Comparison of ENCODE assay signal across 9 mouse cellular contexts in genomic region chr12:108651053-108651660, GRCm38 (mm10). TPM values are rescaled to one million over a fixed set of nuclear protein-coding genes. Genes with fewer than 3 reads are reported as not detected.
A peak's percentile ranks its signal among the peaks of the same experiment; 100 is the strongest.
DNase-seq lines count a peak whose midpoint lies in the region; ATAC-seq and TF ChIP-seq lines count a peak whose summit lies in the region.
"Had no signal": no experiment of that assay in that cellular context is flagged by ENCODE, and none has a peak within 500 bp of the region (broad histone marks: within the 10 kb centered on the region; RNA-seq: fewer than 3 reads in every experiment).

No protein-coding gene starts in this region.

- H3K4me2 ChIP-seq in kidney, embryonic 15.5 days: no peak overlapping the region
- no peak overlapping the region for H3K4me2 ChIP-seq in heart, embryonic 16.5 days (ENCODE audit: low read depth, low read length)
- H3K4me2 ChIP-seq in lung, embryonic 16.5 days (ENCODE audit: low read depth, low read length): no peak overlapping the region
- H3K4me2 ChIP-seq: limb, embryonic 13.5 days had no signal

- H3K4me3 ChIP-seq in kidney, embryonic 15.5 days (replicated peaks): no peak overlapping the region
- no peak overlapping the region for H3K4me3 ChIP-seq in bone marrow, adult 2 months (replicated peaks; ENCODE audit: control insufficient read depth, low read depth, low read length)
- H3K4me3 ChIP-seq in heart, embryonic 16.5 days (ENCODE audit: low read length): no peak overlapping the region
- H3K4me3 ChIP-seq in lung, embryonic 16.5 days (ENCODE audit: low read length): no peak overlapping the region
- H3K4me3 ChIP-seq: limb, embryonic 13.5 days had no signal

- TF ChIP-seq CTCF in bone marrow, adult 2 months (IDR thresholded peaks at IDR 0.05; ENCODE audit: control insufficient read depth, insufficient read depth, low read length): no peak

- TF ChIP-seq POLR2A in bone marrow, adult 2 months (IDR thresholded peaks at IDR 0.05; ENCODE audit: borderline replicate concordance, control insufficient read depth, low read depth, low read length): no peak

- H3K27me3 ChIP-seq in kidney, embryonic 15.5 days: no peaks in the 10 kb centered on the region
- H3K27me3 ChIP-seq in heart, embryonic 16.5 days (ENCODE audit: control insufficient read depth, insufficient read depth, low read length): no peaks in the 10 kb centered on the region
- no peaks in the 10 kb centered on the region for H3K27me3 ChIP-seq in lung, embryonic 16.5 days (ENCODE audit: control insufficient read depth, insufficient read depth, low read depth, low read length)
- H3K27me3 ChIP-seq: limb, embryonic 13.5 days had no signal

- no peak overlapping the region for H3K9ac ChIP-seq in kidney, embryonic 15.5 days
- no peak overlapping the region for H3K9ac ChIP-seq in heart, embryonic 16.5 days (ENCODE audit: low read length)
- no peak overlapping the region for H3K9ac ChIP-seq in lung, embryonic 16.5 days (ENCODE audit: low read length)
- H3K9ac ChIP-seq: limb, embryonic 13.5 days had no signal

- no peak overlapping the region for H3K27ac ChIP-seq in kidney, embryonic 15.5 days
- H3K27ac ChIP-seq in bone marrow, adult 2 months (ENCODE audit: control insufficient read depth, insufficient read depth, low read depth, low read length, poor library complexity): peak overlapping the region; percentile 2; the same call in 1 of the 2 replicates
- H3K27ac ChIP-seq in heart, embryonic 16.5 days (ENCODE audit: low read length): peak overlapping the region; percentile 4; the same call in 1 of the 2 replicates
- no peak overlapping the region for H3K27ac ChIP-seq in lung, embryonic 16.5 days (ENCODE audit: low read length)
- H3K27ac ChIP-seq: limb, embryonic 13.5 days had no signal

- peaks cover 70% of the 10 kb centered on the region for H3K36me3 ChIP-seq in kidney, embryonic 15.5 days
- peaks cover 12% of the 10 kb centered on the region for H3K36me3 ChIP-seq in heart, embryonic 16.5 days (ENCODE audit: control insufficient read depth, insufficient read depth)
- peaks cover 29% of the 10 kb centered on the region for H3K36me3 ChIP-seq in lung, embryonic 16.5 days (ENCODE audit: control insufficient read depth, insufficient read depth, low read length)

- peak; percentile 71 for DNase-seq in kidney, adult 11 months
- DNase-seq in thymus, adult 18-20 months: no peak
- DNase-seq in ovary, postnatal 10 days (ENCODE audit: low spot score): no peak
- no peak for DNase-seq in neural tube, embryonic 10.5 days (ENCODE audit: extremely low spot score, low spot score)

- H3K4me1 ChIP-seq in kidney, embryonic 15.5 days: peaks cover 14% of the 10 kb centered on the region; the same call in 1 of the 2 replicates
- H3K4me1 ChIP-seq in bone marrow, adult 2 months (ENCODE audit: control insufficient read depth, insufficient read depth, low read length): peaks cover 8% of the 10 kb centered on the region
- peaks cover 7% of the 10 kb centered on the region for H3K4me1 ChIP-seq in heart, embryonic 16.5 days (ENCODE audit: control insufficient read depth, insufficient read depth, low read length)
- H3K4me1 ChIP-seq in lung, embryonic 16.5 days (replicated peaks; ENCODE audit: control insufficient read depth, insufficient read depth, low read length): no peaks in the 10 kb centered on the region
- H3K4me1 ChIP-seq: limb, embryonic 13.5 days had no signal

- H3K9me3 ChIP-seq in kidney, embryonic 15.5 days (replicated peaks): no peaks in the 10 kb centered on the region
- no peaks in the 10 kb centered on the region for H3K9me3 ChIP-seq in heart, embryonic 16.5 days (replicated peaks; ENCODE audit: control insufficient read depth, low read length)
- H3K9me3 ChIP-seq in lung, embryonic 16.5 days (ENCODE audit: control insufficient read depth, low read length): no peaks in the 10 kb centered on the region
- H3K9me3 ChIP-seq: limb, embryonic 13.5 days had no signal

- 52% methylated on average over 7 of the region's 7 CpGs for WGBS in kidney, embryonic 15.5 days
- 39% methylated on average over 7 of the region's 7 CpGs for WGBS in bone marrow, adult 2 months
- WGBS in heart, embryonic 16.5 days: 50% methylated on average over 7 of the region's 7 CpGs
- 61% methylated on average over 7 of the region's 7 CpGs for WGBS in lung, embryonic 16.5 days

- no peak; the same call in 1 of the 2 replicates for ATAC-seq in kidney, embryonic 15.5 days (replicated peaks; ENCODE audit: low FRiP score)
- ATAC-seq in heart, embryonic 16.5 days (replicated peaks; ENCODE audit: extremely low read depth, insufficient read depth, low FRiP score): peak; percentile 63; the same call in 1 of the 2 replicates
- peak; percentile 59; the same call in 1 of the 2 replicates for ATAC-seq in lung, embryonic 16.5 days (ENCODE audit: low read depth)

RNA-seq across cellular contexts. Expression of gene Degs2, which starts 51.0 kb away (rescaled TPM):
- polyA plus RNA-seq in kidney, embryonic 15.5 days (2015; fragmentation: Nextera tagmentation; extraction: Ambion mirVana): 7.0 and 8.8 TPM in 2 replicates
- polyA plus RNA-seq in bone marrow, adult 2 months (2011; ENCODE audit: insufficient read depth, insufficient read length, low replicate concordance, missing spikeins): not detected in 2 replicates
- 1.5 and 3.0 TPM in 2 replicates for polyA plus RNA-seq in heart, embryonic 16.5 days (2015; fragmentation: Nextera tagmentation; extraction: Ambion mirVana)
- polyA plus RNA-seq in lung, embryonic 16.5 days (2015; fragmentation: Nextera tagmentation; extraction: Ambion mirVana): 1.1 and 1.9 TPM in 2 replicates

Comparison
In these comparisons a context has a peak if more than half of its experiments do, and no peak if none do; other contexts are left out.
1. H3K27ac ChIP-seq: peak in bone marrow, adult 2 months (single experiment) and heart, embryonic 16.5 days (single experiment); none in kidney, embryonic 15.5 days (single experiment) and lung, embryonic 16.5 days (single experiment).